Mouse (Mus musculus) bone marrow macrophage, adult 2 months (primary cell): ENCODE results near the gene Atp2c2.

Experiments
- CTCF ChIP-seq: IDR thresholded peaks from 2 replicates; pipeline ENCODE4 v1.5.1; 2012; ENCODE audit warnings: low read depth, mild to moderate bottlenecking, low read length, moderate library complexity
- POLR2A ChIP-seq: IDR thresholded peaks from 2 replicates; pipeline ENCODE4 v1.6.1; 2012; ENCODE audit warnings: mild to moderate bottlenecking, low read depth, low read length, borderline replicate concordance

DNA sequence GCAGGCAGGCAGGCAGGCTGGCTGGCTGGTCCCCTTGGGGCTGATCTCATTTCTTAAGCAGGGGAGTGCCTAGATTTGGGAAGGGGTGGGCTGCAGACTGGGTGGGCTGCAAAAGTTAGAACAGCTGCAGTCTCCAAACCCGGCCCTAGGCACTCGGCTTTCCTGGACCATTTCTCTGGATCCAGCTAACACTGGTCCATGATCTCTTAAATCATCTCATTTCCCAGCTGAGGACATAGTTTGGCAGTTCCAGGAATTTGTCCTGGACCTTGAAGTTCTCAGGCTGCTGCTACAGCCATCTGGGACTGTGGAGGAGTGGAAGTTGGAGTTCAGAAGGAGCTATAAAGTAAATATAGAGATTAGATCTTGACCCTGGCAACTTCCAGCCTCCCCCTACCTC, 48.5 kb upstream of the Atp2c2 start:
- no peak for TF ChIP-seq CTCF
- TF ChIP-seq POLR2A, result no peak
